Mouse (Mus musculus): Measurements from ENCODE around the gene Dscaml1. TPM values are rescaled to one million over a fixed set of nuclear protein-coding genes. Genes with fewer than 3 reads are reported as not detected.
A peak's percentile ranks its signal among the peaks of the same experiment; 100 is the strongest.

Dscaml1 gene
- polyA plus RNA-seq, 1 experiment: 0.38 TPM

DNA sequence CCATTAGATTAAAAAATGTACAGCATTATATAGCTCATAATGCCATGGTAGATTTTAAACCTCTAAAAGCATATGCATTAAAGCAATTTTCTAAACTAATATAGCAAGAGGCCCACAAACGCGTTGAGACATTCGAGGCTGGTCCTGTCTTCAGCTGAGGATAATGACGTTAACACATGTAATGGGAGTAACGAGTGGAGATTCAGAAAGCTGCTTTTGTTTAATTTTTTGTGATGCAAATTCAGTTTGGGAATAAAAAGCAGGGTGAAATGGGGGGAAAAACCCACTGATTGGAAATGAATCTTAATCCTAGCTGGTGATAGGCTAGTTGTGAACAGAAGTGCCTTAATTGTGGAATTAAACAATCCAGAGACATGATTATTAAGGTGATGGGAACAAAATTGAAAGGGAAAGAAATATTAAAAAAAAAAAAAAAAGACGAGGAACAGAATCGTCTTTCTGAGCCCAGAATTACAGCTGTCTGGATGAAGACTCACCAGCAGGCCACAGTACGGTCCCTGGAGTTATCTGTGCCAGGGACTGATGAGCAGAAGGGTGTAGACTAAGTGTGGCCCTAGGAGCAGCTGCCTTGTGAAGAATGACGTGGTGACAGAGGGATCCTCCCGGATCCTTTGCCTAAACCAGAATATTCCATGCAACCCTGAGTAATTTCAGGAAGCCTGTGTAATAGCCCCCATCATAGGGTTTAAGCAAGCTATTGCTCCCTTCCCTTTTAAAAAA is 84.5 kb downstream of the Dscaml1 start:
- Histone ChIP-seq H3K4me3 (replicated peaks; ENCODE audit: extremely low read depth, low read depth, low read length) (no peak overlapping the region), H3K4me1 (ENCODE audit: control insufficient read depth, insufficient read depth, low read length) (no peaks in the 10 kb centered on the region)
- no peak for DNase-seq
- TF ChIP-seq POLR2A (IDR thresholded peaks at IDR 0.05; ENCODE audit: borderline replicate concordance, extremely low read depth, low read depth, low read length) (no peak), CTCF (IDR thresholded peaks at IDR 0.05; ENCODE audit: insufficient read depth, low read length) (no peak)
- WGBS: 79% methylated on average over 10 of the region's 10 CpGs

- no peaks in the 10 kb centered on the region for H3K4me1 ChIP-seq (ENCODE audit: control insufficient read depth, insufficient read depth, low read length)
- no peak for TF ChIP-seq CTCF (IDR thresholded peaks at IDR 0.05; ENCODE audit: insufficient read depth, low read length)
- H3K4me3 ChIP-seq (replicated peaks; ENCODE audit: extremely low read depth, low read depth, low read length): no peak overlapping the region
- WGBS: 59% methylated on average over 11 of the region's 11 CpGs
- no peak for DNase-seq
Observed at GRCm38 (mm10) chr9:45517993-45518705, 91.7 kb downstream of the Dscaml1 start.

- Histone ChIP-seq H3K4me1 (ENCODE audit: control insufficient read depth, insufficient read depth, low read length) (no peaks in the 10 kb centered on the region), H3K4me3 (replicated peaks; ENCODE audit: extremely low read depth, low read depth, low read length) (no peak overlapping the region)
- WGBS: 70% methylated on average over 6 of the region's 6 CpGs
- no peak for TF ChIP-seq CTCF (IDR thresholded peaks at IDR 0.05; ENCODE audit: insufficient read depth, low read length)
- TF ChIP-seq POLR2A (IDR thresholded peaks at IDR 0.05; ENCODE audit: borderline replicate concordance, extremely low read depth, low read depth, low read length): no peak
- no peak for DNase-seq
Observed at GRCm38 (mm10) chr9:45519841-45520240, 93.4 kb downstream of the Dscaml1 start.

- no peak for DNase-seq
- no peak overlapping the region for H3K4me3 ChIP-seq (replicated peaks; ENCODE audit: extremely low read depth, low read depth, low read length)
- H3K4me1 ChIP-seq (ENCODE audit: control insufficient read depth, insufficient read depth, low read length): no peaks in the 10 kb centered on the region
- 63% methylated on average over 3 of the region's 3 CpGs for WGBS
- TF ChIP-seq POLR2A (IDR thresholded peaks at IDR 0.05; ENCODE audit: borderline replicate concordance, extremely low read depth, low read depth, low read length): no peak
- TF ChIP-seq CTCF (IDR thresholded peaks at IDR 0.05; ENCODE audit: insufficient read depth, low read length): peak; percentile 23; the same call in 1 of the 2 replicates
Observed at GRCm38 (mm10) chr9:45522866-45523265, 96.4 kb downstream of the Dscaml1 start.

DNA sequence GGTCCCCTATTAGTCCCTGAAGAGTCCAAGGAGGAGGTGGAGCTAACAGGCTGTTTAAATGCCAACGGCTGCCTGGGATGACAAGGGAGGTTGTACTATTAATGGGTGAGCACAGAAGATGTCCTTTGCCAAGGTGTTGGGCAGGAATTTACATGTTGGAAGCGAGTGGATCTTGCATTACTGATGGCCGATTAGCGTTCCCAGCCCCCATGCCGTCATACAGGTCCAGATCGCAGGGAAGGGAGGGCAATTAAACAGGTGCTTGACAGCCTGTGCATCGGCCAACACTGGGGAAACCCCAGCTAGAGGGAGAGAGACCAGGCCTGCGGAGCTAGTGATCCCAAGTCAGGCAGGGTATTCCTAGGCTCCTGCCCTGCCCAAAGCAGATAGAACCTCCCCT is 98.1 kb downstream of the Dscaml1 start:
- Histone ChIP-seq H3K4me1 (ENCODE audit: control insufficient read depth, insufficient read depth, low read length) (no peaks in the 10 kb centered on the region), H3K4me3 (replicated peaks; ENCODE audit: extremely low read depth, low read depth, low read length) (no peak overlapping the region)
- 75% methylated on average over 8 of the region's 8 CpGs for WGBS
- TF ChIP-seq POLR2A (IDR thresholded peaks at IDR 0.05; ENCODE audit: borderline replicate concordance, extremely low read depth, low read depth, low read length): no peak
- no peak for TF ChIP-seq CTCF (IDR thresholded peaks at IDR 0.05; ENCODE audit: insufficient read depth, low read length)
- no peak for DNase-seq

DNA sequence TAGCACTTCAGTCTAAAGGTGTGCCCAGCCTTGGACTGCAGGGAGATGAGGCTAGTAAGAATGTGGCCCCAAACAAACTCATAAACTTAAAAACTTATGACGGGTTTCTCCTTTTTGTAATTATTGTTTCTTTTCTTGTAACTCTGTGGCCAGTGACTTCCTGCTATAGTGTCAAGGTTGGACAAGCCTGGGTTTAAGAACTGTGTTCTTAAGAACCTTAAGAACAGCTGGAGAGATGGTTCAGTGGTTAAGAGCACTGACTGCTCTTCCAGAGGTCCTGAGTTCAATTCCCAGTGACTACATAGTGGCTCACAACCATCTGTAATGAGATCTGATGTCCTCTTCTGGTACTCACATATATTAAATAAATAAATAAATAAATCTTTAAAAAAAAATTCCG is 106.8 kb downstream of the Dscaml1 start:
- H3K4me3 ChIP-seq (replicated peaks; ENCODE audit: extremely low read depth, low read depth, low read length): no peak overlapping the region
- WGBS: 69% methylated on average over 2 of the region's 2 CpGs

DNA sequence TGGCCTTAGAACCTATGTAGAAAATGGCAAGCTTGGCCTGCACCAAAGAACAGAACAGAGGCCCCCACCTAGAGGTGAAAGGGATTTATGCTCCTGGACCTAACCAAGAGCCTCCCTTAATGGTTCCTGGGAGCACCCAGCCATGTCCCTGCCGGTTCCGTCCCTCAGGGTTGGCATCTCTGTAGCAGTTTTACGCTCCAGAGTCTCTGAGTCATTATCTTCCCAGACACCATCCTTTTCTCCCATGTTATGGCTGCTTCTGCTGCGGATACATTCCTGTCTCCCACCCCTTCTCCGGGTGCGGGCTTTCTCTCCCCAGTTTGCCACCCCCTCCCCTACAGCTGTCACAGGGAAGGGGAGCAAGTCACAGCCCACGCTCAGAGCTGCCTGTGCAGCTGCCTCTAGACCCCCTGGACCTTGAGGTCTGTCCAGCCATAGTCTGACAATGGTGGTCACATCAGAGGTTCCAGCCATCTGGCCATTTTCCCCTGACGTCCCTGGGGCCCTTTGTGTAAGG is 108.1 kb downstream of the Dscaml1 start:
- Histone ChIP-seq H3K4me3 (replicated peaks; ENCODE audit: extremely low read depth, low read depth, low read length) (no peak overlapping the region), H3K4me1 (ENCODE audit: control insufficient read depth, insufficient read depth, low read length) (no peaks in the 10 kb centered on the region)
- 80% methylated on average over 8 of the region's 8 CpGs for WGBS
- DNase-seq: no peak
- TF ChIP-seq POLR2A (IDR thresholded peaks at IDR 0.05; ENCODE audit: borderline replicate concordance, extremely low read depth, low read depth, low read length) (no peak), CTCF (IDR thresholded peaks at IDR 0.05; ENCODE audit: insufficient read depth, low read length) (no peak)

More for the DNA sequence above, 106.8 kb downstream of the Dscaml1 start:
- no peaks in the 10 kb centered on the region for H3K4me1 ChIP-seq (ENCODE audit: control insufficient read depth, insufficient read depth, low read length)
- TF ChIP-seq POLR2A (IDR thresholded peaks at IDR 0.05; ENCODE audit: borderline replicate concordance, extremely low read depth, low read depth, low read length): no peak
- DNase-seq: no peak

DNA sequence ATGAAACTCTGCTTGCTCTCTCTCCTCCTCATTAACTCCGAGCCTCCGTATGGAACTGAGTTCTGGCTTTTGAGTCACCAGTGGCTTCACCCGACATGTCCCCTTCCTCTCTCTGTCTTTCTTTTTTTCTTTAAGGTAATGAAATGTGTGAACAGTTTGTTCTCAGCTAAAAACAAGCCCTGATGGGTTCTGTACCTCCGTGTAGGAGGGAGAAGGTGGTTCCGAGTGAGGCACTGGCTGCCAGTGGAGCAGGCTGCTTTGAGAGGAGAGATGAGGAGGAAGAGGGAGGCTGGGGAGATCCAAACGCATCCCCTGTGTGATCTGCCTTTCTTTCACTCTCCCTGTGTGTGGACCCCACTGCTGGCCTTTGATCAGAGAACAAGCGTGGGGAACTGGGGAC is 111.2 kb downstream of the Dscaml1 start:
- WGBS: 64% methylated on average over 7 of the region's 7 CpGs
- H3K4me3 ChIP-seq (replicated peaks; ENCODE audit: extremely low read depth, low read depth, low read length): no peak overlapping the region
- no peak for DNase-seq
- no peak for TF ChIP-seq POLR2A (IDR thresholded peaks at IDR 0.05; ENCODE audit: borderline replicate concordance, extremely low read depth, low read depth, low read length)
- TF ChIP-seq CTCF (IDR thresholded peaks at IDR 0.05; ENCODE audit: insufficient read depth, low read length): no peak
- H3K4me1 ChIP-seq (ENCODE audit: control insufficient read depth, insufficient read depth, low read length): no peaks in the 10 kb centered on the region

DNA sequence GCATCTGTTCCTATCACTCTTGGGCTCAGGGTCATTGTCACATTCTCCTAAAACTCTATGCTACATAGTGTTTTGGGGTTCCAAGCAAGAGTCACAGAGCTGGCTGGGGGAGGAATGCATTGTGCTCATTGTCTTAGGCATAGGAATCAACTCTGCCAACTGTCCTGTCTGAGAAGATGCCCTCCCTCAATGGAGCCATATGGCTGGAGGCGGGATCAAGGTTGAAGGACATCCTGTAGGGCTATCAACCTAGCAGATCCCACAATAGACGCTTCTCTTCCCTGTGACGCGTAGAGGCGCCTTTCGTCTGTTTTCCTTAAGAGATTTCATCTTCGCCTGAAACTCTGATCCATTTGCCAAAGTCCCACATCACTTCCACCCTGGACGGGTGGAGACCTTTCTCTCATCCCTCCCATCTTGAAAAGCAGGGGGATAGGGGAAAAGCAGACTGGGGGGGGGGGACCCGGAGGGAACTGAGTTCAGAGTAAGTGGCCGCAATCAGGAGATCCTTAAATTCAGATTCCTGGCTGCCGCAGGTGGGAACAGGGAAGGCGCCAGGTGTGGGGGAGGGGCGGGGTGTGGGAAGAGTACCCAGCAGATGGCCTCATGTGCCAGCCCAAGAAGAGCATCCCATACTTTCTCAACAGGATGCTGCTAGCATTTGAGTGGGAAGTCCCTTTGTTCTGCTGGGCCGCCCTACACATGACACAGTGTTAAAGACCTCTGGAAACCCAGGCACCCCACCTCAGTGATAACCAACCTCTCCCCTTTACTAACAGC is 113.0 kb downstream of the Dscaml1 start:
- Histone ChIP-seq H3K4me1 (ENCODE audit: control insufficient read depth, insufficient read depth, low read length) (no peaks in the 10 kb centered on the region), H3K4me3 (replicated peaks; ENCODE audit: extremely low read depth, low read depth, low read length) (no peak overlapping the region)
- no peak for DNase-seq
- 76% methylated on average over 14 of the region's 14 CpGs for WGBS
- TF ChIP-seq CTCF (IDR thresholded peaks at IDR 0.05; ENCODE audit: insufficient read depth, low read length) (no peak), POLR2A (IDR thresholded peaks at IDR 0.05; ENCODE audit: borderline replicate concordance, extremely low read depth, low read depth, low read length) (no peak)

All from lung, adult 2 months (tissue).